Mouse (Mus musculus): Measurements from ENCODE around the gene Il23a.

- no peak for TF ChIP-seq CTCF (IDR thresholded peaks at IDR 0.05; ENCODE audit: insufficient read depth, low read depth, low read length)
- no peak for TF ChIP-seq POLR2A (IDR thresholded peaks at IDR 0.05; ENCODE audit: insufficient read depth, low read depth, low read length)
Observed at GRCm38 (mm10) chr10:128310177-128310576, 11.6 kb upstream of the Il23a start.
